Mouse (Mus musculus) midbrain, embryonic 14.5 days (tissue): ENCODE data around the gene Mmachc. TPM values are rescaled to one million over a fixed set of nuclear protein-coding genes. Genes with fewer than 3 reads are reported as not detected.

ENCODE experiments used
- ATAC-seq: fragments of 200-750 bp; cut with Nextera tagmentation; 2 replicates; pipeline ENCODE4 v1.8.0; 2017; ENCODE audit warnings: moderate number of reproducible peaks, moderate library complexity; ENCODE audit not compliant: low FRiP score, low TSS enrichment
- DNase-seq: peaks from one replicate; pipeline ENCODE4 v3.0.0-alpha.2; 2015
- H3K27ac ChIP-seq: fragments of 300-500 bp; sonication (generic); replicated peaks from 2 replicates; pipeline ENCODE4 v1.5.1; 2014; ENCODE audit warnings: mild to moderate bottlenecking, low read depth, low read length, moderate library complexity
- H3K27me3 ChIP-seq: fragments of 300-500 bp; sonication (generic); 2 replicates; pipeline ENCODE4 v1.6.1; 2014; ENCODE audit warnings: low read length, control low read depth, mixed read lengths; ENCODE audit not compliant: control insufficient read depth, insufficient read depth
- H3K36me3 ChIP-seq: fragments of 300-500 bp; sonication (generic); 2 replicates; pipeline ENCODE4 v1.6.1; 2014; ENCODE audit warnings: low read length, control low read depth; ENCODE audit not compliant: control insufficient read depth, insufficient read depth
- H3K4me1 ChIP-seq: fragments of 300-500 bp; sonication (generic); 2 replicates; pipeline ENCODE4 v1.6.1; 2014; ENCODE audit warnings: mild to moderate bottlenecking, antibody characterized with exemption, low read length, control low read depth; ENCODE audit not compliant: control insufficient read depth, insufficient read depth
- H3K4me2 ChIP-seq: fragments of 300-500 bp; sonication (generic); 2 replicates; pipeline ENCODE4 v1.6.1; 2014; ENCODE audit warnings: mild to moderate bottlenecking, low read length, moderate library complexity
- H3K4me3 ChIP-seq: fragments of 300-500 bp; sonication (generic); replicated peaks from 2 replicates; pipeline ENCODE4 v1.5.1; 2014; ENCODE audit warnings: low read depth, low read length
- H3K9ac ChIP-seq: fragments of 300-500 bp; sonication (generic); replicated peaks from 2 replicates; pipeline ENCODE4 v1.6.1; 2014; ENCODE audit warnings: mild to moderate bottlenecking, low read length, moderate library complexity
- H3K9me3 ChIP-seq: fragments of 300-500 bp; sonication (generic); 2 replicates; pipeline ENCODE4 v1.6.1; 2016; ENCODE audit warnings: low read length, control low read depth, mixed read lengths; ENCODE audit not compliant: control insufficient read depth
- WGBS: fragments of 180-500 bp; shearing (Covaris S2); extraction: QIAGEN DNeasy Blood & Tissue Kit; methylation state at CpG from one replicate; pipeline ENCODE4 v1.1.7; 2014; 5-methylcytosine and 5-hydroxymethylcytosine counted together
- polyA plus RNA-seq: library from polyadenylated mRNA; unstranded; fragments of >200 nt; fragmentation: Nextera tagmentation; extraction: Ambion mirVana; gene quantifications from 2 replicates; pipeline ENCODE4 v1.2.1, GENCODE M21; 2014

The Mmachc gene
- polyA plus RNA-seq, 1 experiment from 2014 or later, result 16.3 TPM

GRCm38 (mm10) chr4:116653228-116653627 lies 55.0 kb downstream of the Mmachc start:
- H3K9ac ChIP-seq, result no peak overlapping the region
- H3K9me3 ChIP-seq, result no peaks in the 10 kb centered on the region
- no peaks in the 10 kb centered on the region for H3K27me3 ChIP-seq
- ATAC-seq (no peak), DNase-seq (no peak)
- no peaks in the 10 kb centered on the region for H3K36me3 ChIP-seq
- peaks cover 19% of the 10 kb centered on the region for H3K4me1 ChIP-seq
- 89% methylated on average over 6 of the region's 6 CpGs for WGBS
- no peak overlapping the region for H3K4me3 ChIP-seq
- no peak overlapping the region for H3K4me2 ChIP-seq
- no peak overlapping the region for H3K27ac ChIP-seq

Other genes with a start within 250 kb of the Mmachc start
- gene Mast2, start 244.2 kb downstream of the Mmachc start, polyA plus RNA-seq, result 65.0 and 83.6 TPM in 2 replicates
- gene Ipp, start 200.9 kb downstream of the Mmachc start, polyA plus RNA-seq, result 4.5 and 5.3 TPM in 2 replicates
- gene Tmem69, start 152.5 kb downstream of the Mmachc start, polyA plus RNA-seq, result 27.1 and 33.3 TPM in 2 replicates
- 18.8 and 27.6 TPM in 2 replicates for gene Gpbp1l1, start 150.7 kb downstream of the Mmachc start, polyA plus RNA-seq
- gene Ccdc17, start 111.8 kb downstream of the Mmachc start, polyA plus RNA-seq, result 5.4 and 5.9 TPM in 2 replicates
- 94.4 and 110 TPM in 2 replicates for gene Nasp, start 80.5 kb downstream of the Mmachc start, polyA plus RNA-seq
- 638 and 660 TPM in 2 replicates for gene Akr1a1, start 56.7 kb downstream of the Mmachc start, polyA plus RNA-seq
- gene Prdx1, start 22.9 kb downstream of the Mmachc start, polyA plus RNA-seq, result 378 and 430 TPM in 2 replicates
- gene Ccdc163, start 103 bp upstream of the Mmachc start, polyA plus RNA-seq, result 11.4 and 13.1 TPM in 2 replicates
- gene Tesk2, start 12.5 kb upstream of the Mmachc start, polyA plus RNA-seq, result 1.9 and 3.2 TPM in 2 replicates
- 22.6 and 30.4 TPM in 2 replicates for gene Toe1, start 99.2 kb upstream of the Mmachc start, polyA plus RNA-seq
- gene Mutyh, start 99.3 kb upstream of the Mmachc start, polyA plus RNA-seq, result 3.8 and 5.9 TPM in 2 replicates
- 1.1 and 1.2 TPM in 2 replicates for gene Hpdl, start 113.3 kb upstream of the Mmachc start, polyA plus RNA-seq
- gene Zswim5, start 169.0 kb upstream of the Mmachc start, polyA plus RNA-seq, result 7.7 and 9.2 TPM in 2 replicates